Mouse (Mus musculus): ENCODE measurements around the gene Mtus2. TPM values are rescaled to one million over a fixed set of nuclear protein-coding genes. Genes with fewer than 3 reads are reported as not detected.
A peak's percentile ranks its signal among the peaks of the same experiment; 100 is the strongest.
"Not testable (repeated sequence)": the region's sequence is repeated elsewhere in the genome, so short reads cannot be mapped to it uniquely, and the experiment has no call there.

The Mtus2 gene
- polyA plus RNA-seq, 1 experiment = 8.7 TPM

GRCm38 (mm10) chr5:148293346-148293745 is 336.2 kb downstream of the Mtus2 start:
- H3K36me3 ChIP-seq (ENCODE audit: control insufficient read depth, insufficient read depth, low read length) = no peaks in the 10 kb centered on the region
- TF ChIP-seq POLR2A (IDR thresholded peaks at IDR 0.05; ENCODE audit: control insufficient read depth, extremely low read depth, insufficient read depth, low read length, poor library complexity) = no peak
- no peak for TF ChIP-seq CTCF (IDR thresholded peaks at IDR 0.05; ENCODE audit: borderline replicate concordance, control insufficient read depth, extremely low read depth, insufficient read depth, low read length, poor library complexity)
- DNase-seq = peak; percentile 50
- no peaks in the 10 kb centered on the region for H3K4me1 ChIP-seq (replicated peaks; ENCODE audit: control insufficient read depth, insufficient read depth, low read length)
- H3K4me3 ChIP-seq (ENCODE audit: control insufficient read depth, insufficient read depth, low read length) = no peak overlapping the region
- H3K27ac ChIP-seq (ENCODE audit: control insufficient read depth, insufficient read depth, low read length) = no peak overlapping the region
- 93% methylated on average over 7 of the region's 7 CpGs for whole genome bisulfite sequencing
- no peaks in the 10 kb centered on the region for H3K27me3 ChIP-seq (ENCODE audit: control insufficient read depth, insufficient read depth, low read length)

- no peak for TF ChIP-seq CTCF (IDR thresholded peaks at IDR 0.05; ENCODE audit: borderline replicate concordance, control insufficient read depth, extremely low read depth, insufficient read depth, low read length, poor library complexity)
- H3K27ac ChIP-seq (ENCODE audit: control insufficient read depth, insufficient read depth, low read length) = no peak overlapping the region
- peak overlapping the region; percentile 35 for H3K4me3 ChIP-seq (ENCODE audit: control insufficient read depth, insufficient read depth, low read length)
- no peaks in the 10 kb centered on the region for H3K36me3 ChIP-seq (ENCODE audit: control insufficient read depth, insufficient read depth, low read length)
- H3K27me3 ChIP-seq (ENCODE audit: control insufficient read depth, insufficient read depth, low read length) = no peaks in the 10 kb centered on the region
- no peak for DNase-seq
- WGBS = 90% methylated on average over 11 of the region's 11 CpGs
- no peaks in the 10 kb centered on the region for H3K4me1 ChIP-seq (replicated peaks; ENCODE audit: control insufficient read depth, insufficient read depth, low read length)
Measured at GRCm38 (mm10) chr5:148302968-148303367, 345.8 kb downstream of the Mtus2 start.

GRCm38 (mm10) chr5:148304112-148304511 is 347.0 kb downstream of the Mtus2 start:
- DNase-seq = no peak
- WGBS = 91% methylated on average over 2 of the region's 2 CpGs
- no peaks in the 10 kb centered on the region for H3K27me3 ChIP-seq (ENCODE audit: control insufficient read depth, insufficient read depth, low read length)
- H3K4me3 ChIP-seq (ENCODE audit: control insufficient read depth, insufficient read depth, low read length) = no peak overlapping the region
- TF ChIP-seq CTCF (IDR thresholded peaks at IDR 0.05; ENCODE audit: borderline replicate concordance, control insufficient read depth, extremely low read depth, insufficient read depth, low read length, poor library complexity) = no peak
- H3K4me1 ChIP-seq (replicated peaks; ENCODE audit: control insufficient read depth, insufficient read depth, low read length) = no peaks in the 10 kb centered on the region
- H3K27ac ChIP-seq (ENCODE audit: control insufficient read depth, insufficient read depth, low read length) = no peak overlapping the region
- H3K36me3 ChIP-seq (ENCODE audit: control insufficient read depth, insufficient read depth, low read length) = no peaks in the 10 kb centered on the region

GRCm38 (mm10) chr5:148310790-148311189 is 353.7 kb downstream of the Mtus2 start:
- 3% methylated on average over 10 of the region's 10 CpGs for WGBS
- H3K36me3 ChIP-seq (ENCODE audit: control insufficient read depth, insufficient read depth, low read length) = no peaks in the 10 kb centered on the region
- H3K27me3 ChIP-seq (ENCODE audit: control insufficient read depth, insufficient read depth, low read length) = no peaks in the 10 kb centered on the region
- TF ChIP-seq POLR2A (IDR thresholded peaks at IDR 0.05; ENCODE audit: control insufficient read depth, extremely low read depth, insufficient read depth, low read length, poor library complexity) (no peak), CTCF (IDR thresholded peaks at IDR 0.05; ENCODE audit: borderline replicate concordance, control insufficient read depth, extremely low read depth, insufficient read depth, low read length, poor library complexity) (peak; percentile 63; the same call in 1 of the 2 replicates)
- H3K4me1 ChIP-seq (replicated peaks; ENCODE audit: control insufficient read depth, insufficient read depth, low read length) = peaks cover 4% of the 10 kb centered on the region
- no peak overlapping the region for H3K27ac ChIP-seq (ENCODE audit: control insufficient read depth, insufficient read depth, low read length)
- peak overlapping the region; percentile 38 for H3K4me3 ChIP-seq (ENCODE audit: control insufficient read depth, insufficient read depth, low read length)
- peak; percentile 61 for DNase-seq

GRCm38 (mm10) chr5:148312443-148312842 is 355.3 kb downstream of the Mtus2 start:
- Histone ChIP-seq H3K4me1 (replicated peaks; ENCODE audit: control insufficient read depth, insufficient read depth, low read length) (peaks cover 4% of the 10 kb centered on the region), H3K27me3 (ENCODE audit: control insufficient read depth, insufficient read depth, low read length) (no peaks in the 10 kb centered on the region), H3K36me3 (ENCODE audit: control insufficient read depth, insufficient read depth, low read length) (no peaks in the 10 kb centered on the region), H3K4me3 (ENCODE audit: control insufficient read depth, insufficient read depth, low read length) (no peak overlapping the region), H3K27ac (ENCODE audit: control insufficient read depth, insufficient read depth, low read length) (no peak overlapping the region)
- TF ChIP-seq POLR2A (IDR thresholded peaks at IDR 0.05; ENCODE audit: control insufficient read depth, extremely low read depth, insufficient read depth, low read length, poor library complexity) = no peak
- TF ChIP-seq CTCF (IDR thresholded peaks at IDR 0.05; ENCODE audit: borderline replicate concordance, control insufficient read depth, extremely low read depth, insufficient read depth, low read length, poor library complexity) = no peak
- 67% methylated on average over 2 of the region's 2 CpGs for WGBS
- peak; percentile 25 for DNase-seq

- TF ChIP-seq POLR2A (IDR thresholded peaks at IDR 0.05; ENCODE audit: control insufficient read depth, extremely low read depth, insufficient read depth, low read length, poor library complexity) (no peak), CTCF (IDR thresholded peaks at IDR 0.05; ENCODE audit: borderline replicate concordance, control insufficient read depth, extremely low read depth, insufficient read depth, low read length, poor library complexity) (no peak)
- H3K27me3 ChIP-seq (ENCODE audit: control insufficient read depth, insufficient read depth, low read length) = no peaks in the 10 kb centered on the region
- 95% methylated on average over 5 of the region's 5 CpGs for WGBS
- no peak overlapping the region for H3K27ac ChIP-seq (ENCODE audit: control insufficient read depth, insufficient read depth, low read length)
- H3K4me1 ChIP-seq (replicated peaks; ENCODE audit: control insufficient read depth, insufficient read depth, low read length) = peaks cover 4% of the 10 kb centered on the region
- no peaks in the 10 kb centered on the region for H3K36me3 ChIP-seq (ENCODE audit: control insufficient read depth, insufficient read depth, low read length)
- no peak for DNase-seq
- no peak overlapping the region for H3K4me3 ChIP-seq (ENCODE audit: control insufficient read depth, insufficient read depth, low read length)
Measured at GRCm38 (mm10) chr5:148314931-148315330, 357.8 kb downstream of the Mtus2 start.

GRCm38 (mm10) chr5:148325317-148325885 is 368.3 kb downstream of the Mtus2 start:
- Histone ChIP-seq H3K4me3 (ENCODE audit: control insufficient read depth, insufficient read depth, low read length) (no peak overlapping the region), H3K4me1 (replicated peaks; ENCODE audit: control insufficient read depth, insufficient read depth, low read length) (no peaks in the 10 kb centered on the region), H3K27me3 (ENCODE audit: control insufficient read depth, insufficient read depth, low read length) (no peaks in the 10 kb centered on the region), H3K36me3 (ENCODE audit: control insufficient read depth, insufficient read depth, low read length) (no peaks in the 10 kb centered on the region), H3K27ac (ENCODE audit: control insufficient read depth, insufficient read depth, low read length) (no peak overlapping the region)
- peak; percentile 42 for DNase-seq
- TF ChIP-seq CTCF (IDR thresholded peaks at IDR 0.05; ENCODE audit: borderline replicate concordance, control insufficient read depth, extremely low read depth, insufficient read depth, low read length, poor library complexity) (no peak), POLR2A (IDR thresholded peaks at IDR 0.05; ENCODE audit: control insufficient read depth, extremely low read depth, insufficient read depth, low read length, poor library complexity) (no peak)
- WGBS = 42% methylated on average over 4 of the region's 4 CpGs

GRCm38 (mm10) chr5:148326295-148326694 is 369.2 kb downstream of the Mtus2 start:
- H3K4me3 ChIP-seq (ENCODE audit: control insufficient read depth, insufficient read depth, low read length); H3K27me3 ChIP-seq (ENCODE audit: control insufficient read depth, insufficient read depth, low read length); H3K27ac ChIP-seq (ENCODE audit: control insufficient read depth, insufficient read depth, low read length); H3K4me1 ChIP-seq (replicated peaks; ENCODE audit: control insufficient read depth, insufficient read depth, low read length); H3K36me3 ChIP-seq (ENCODE audit: control insufficient read depth, insufficient read depth, low read length); DNase-seq: not testable (repeated sequence)
- WGBS = 97% methylated on average over 9 of the region's 9 CpGs
